Mouse (Mus musculus) small intestine, adult 2 months (tissue): ENCODE results near the gene Pou2f3.

ENCODE experiments used
- CTCF ChIP-seq: fragments of 200-500 bp; IDR thresholded peaks from 2 replicates; pipeline ENCODE4 v1.5.1; 2012; ENCODE audit warnings: low read depth, mild to moderate bottlenecking, control low read depth, inconsistent platforms, low read length, moderate library complexity, mixed read lengths; ENCODE audit not compliant: insufficient replicate concordance, insufficient read length; ENCODE audit errors: extremely low read depth
- POLR2A ChIP-seq: fragments of 200-500 bp; IDR thresholded peaks from 2 replicates; pipeline ENCODE4 v1.6.1; 2012; ENCODE audit warnings: low read depth, mild to moderate bottlenecking, control low read depth, inconsistent platforms, low read length, moderate library complexity

DNA sequence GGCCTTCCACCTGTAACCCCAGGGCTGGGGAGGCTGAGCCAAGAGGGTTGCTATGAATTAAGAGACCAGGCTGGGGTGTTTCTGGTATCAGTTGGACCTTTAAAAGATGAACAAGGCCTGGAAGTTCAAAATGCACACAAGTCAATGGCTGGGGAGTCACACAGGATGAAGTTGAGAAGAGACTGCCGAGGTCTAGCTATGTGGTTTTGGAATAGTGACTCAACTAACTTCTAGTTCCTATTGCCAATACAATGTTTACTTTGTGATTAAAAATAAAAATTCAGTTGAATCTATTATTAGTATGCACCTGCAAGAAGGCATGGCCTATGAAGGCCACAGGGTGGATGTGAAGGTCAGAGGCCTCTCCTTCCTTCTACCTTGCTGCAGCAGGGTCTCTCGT lies 41.6 kb upstream of the Pou2f3 start:
- TF ChIP-seq CTCF (no peak), POLR2A (no peak)
